Mouse (Mus musculus) forebrain, embryonic 15.5 days (tissue): ENCODE results near the gene Trak1. TPM values are rescaled to one million over a fixed set of nuclear protein-coding genes. Genes with fewer than 3 reads are reported as not detected.

ENCODE experiments used
- ATAC-seq: fragments of 200-750 bp; cut with Nextera tagmentation; replicated peaks from 2 replicates; pipeline ENCODE4 v1.8.0; 2017; ENCODE audit warnings: mild to moderate bottlenecking, moderate TSS enrichment, moderate library complexity
- H3K27ac ChIP-seq: fragments of 300-500 bp; sonication (generic); replicated peaks from 2 replicates; pipeline ENCODE4 v1.5.1; 2015; ENCODE audit warnings: mild to moderate bottlenecking, inconsistent platforms
- H3K27me3 ChIP-seq: fragments of 300-500 bp; sonication (generic); 2 replicates; pipeline ENCODE4 v1.6.1; 2015; ENCODE audit warnings: inconsistent platforms
- H3K36me3 ChIP-seq: fragments of 300-500 bp; sonication (generic); 2 replicates; pipeline ENCODE4 v1.6.1; 2015; ENCODE audit warnings: mild to moderate bottlenecking, inconsistent platforms
- H3K4me1 ChIP-seq: fragments of 300-500 bp; sonication (generic); 2 replicates; pipeline ENCODE4 v1.6.1; 2015; ENCODE audit warnings: inconsistent platforms
- H3K4me2 ChIP-seq: fragments of 300-500 bp; sonication (generic); replicated peaks from 2 replicates; pipeline ENCODE4 v1.6.1; 2015; ENCODE audit warnings: mild to moderate bottlenecking, inconsistent platforms
- H3K4me3 ChIP-seq: fragments of 300-500 bp; sonication (generic); 2 replicates; pipeline ENCODE4 v1.5.1; 2015; ENCODE audit warnings: mild to moderate bottlenecking, inconsistent platforms
- H3K9ac ChIP-seq: fragments of 300-500 bp; sonication (generic); replicated peaks from 2 replicates; pipeline ENCODE4 v1.6.1; 2015; ENCODE audit warnings: mild to moderate bottlenecking, inconsistent platforms
- H3K9me3 ChIP-seq: fragments of 300-500 bp; sonication (generic); 2 replicates; pipeline ENCODE4 v1.6.1; 2016; ENCODE audit warnings: inconsistent platforms
- WGBS: fragments of 180-500 bp; shearing (Covaris S2); methylation state at CpG from one replicate; pipeline ENCODE4 v1.1.7; 2015; ENCODE audit warnings: mixed read lengths; 5-methylcytosine and 5-hydroxymethylcytosine counted together
- polyA plus RNA-seq: library from polyadenylated mRNA; unstranded; fragments of >200 nt; fragmentation: Nextera tagmentation; extraction: Ambion mirVana; gene quantifications from 2 replicates; pipeline ENCODE4 v1.2.1, GENCODE M21; 2015

Gene Trak1
- polyA plus RNA-seq, 1 experiment from 2014 or later = 75.8 TPM

GRCm38 (mm10) chr9:121398100-121398760, 100.9 kb downstream of the Trak1 start:
- H3K4me3 ChIP-seq = peak overlapping the region; percentile 10; the same call in 1 of the 2 replicates

GRCm38 (mm10) chr9:121398761-121399160, 101.5 kb downstream of the Trak1 start:
- peak overlapping the region; percentile 10; the same call in 1 of the 2 replicates for H3K4me3 ChIP-seq
- H3K9me3 ChIP-seq = no peaks in the 10 kb centered on the region
- H3K4me2 ChIP-seq = peak overlapping the region; percentile 43
- 27% methylated on average over 7 of the region's 7 CpGs for WGBS
- peak overlapping the region; percentile 99 for H3K27ac ChIP-seq
- ATAC-seq = peak; percentile 78
- no peaks in the 10 kb centered on the region for H3K36me3 ChIP-seq
- no peaks in the 10 kb centered on the region for H3K27me3 ChIP-seq
- peak overlapping the region; percentile 31; the same call in 1 of the 2 replicates for H3K9ac ChIP-seq
- H3K4me1 ChIP-seq = peaks cover 64% of the 10 kb centered on the region

More at GRCm38 (mm10) chr9:121398100-121398760, 100.9 kb downstream of the Trak1 start:
- Histone ChIP-seq H3K9ac (peak overlapping the region; percentile 31; the same call in 1 of the 2 replicates), H3K9me3 (no peaks in the 10 kb centered on the region), H3K4me1 (peaks cover 64% of the 10 kb centered on the region), H3K27me3 (no peaks in the 10 kb centered on the region), H3K36me3 (no peaks in the 10 kb centered on the region), H3K27ac (peak overlapping the region; percentile 99), H3K4me2 (peak overlapping the region; percentile 43)
- peak; percentile 77 for ATAC-seq
- WGBS = 47% methylated on average over 17 of the region's 17 CpGs

- peak overlapping the region; percentile 99 for H3K27ac ChIP-seq
- ATAC-seq = no peak
- WGBS = 65% methylated on average over 8 of the region's 8 CpGs
Observed at GRCm38 (mm10) chr9:121400608-121401007, 103.3 kb downstream of the Trak1 start.

GRCm38 (mm10) chr9:121403157-121403671, 105.9 kb downstream of the Trak1 start:
- Histone ChIP-seq H3K36me3 (no peaks in the 10 kb centered on the region), H3K9ac (peak overlapping the region; percentile 42), H3K9me3 (no peaks in the 10 kb centered on the region), H3K27me3 (no peaks in the 10 kb centered on the region), H3K4me3 (peak overlapping the region; percentile 49), H3K4me1 (peaks cover 69% of the 10 kb centered on the region), H3K4me2 (peak overlapping the region; percentile 56), H3K27ac (peak overlapping the region; percentile 93)
- ATAC-seq = peak; percentile 87
- WGBS = 14% methylated on average over 16 of the region's 16 CpGs

More at GRCm38 (mm10) chr9:121400608-121401007, 103.3 kb downstream of the Trak1 start:
- Histone ChIP-seq H3K4me2 (no peak overlapping the region), H3K36me3 (no peaks in the 10 kb centered on the region), H3K27me3 (no peaks in the 10 kb centered on the region), H3K4me1 (peaks cover 81% of the 10 kb centered on the region), H3K9me3 (no peaks in the 10 kb centered on the region), H3K9ac (no peak overlapping the region), H3K4me3 (no peak overlapping the region)

- 37% methylated on average over 11 of the region's 11 CpGs for WGBS
- peak; percentile 31 for ATAC-seq
- H3K4me1 ChIP-seq = peaks cover 64% of the 10 kb centered on the region
Observed at GRCm38 (mm10) chr9:121403699-121404098, 106.4 kb downstream of the Trak1 start.

GRCm38 (mm10) chr9:121405088-121405681, 107.9 kb downstream of the Trak1 start:
- ATAC-seq = no peak
- no peak overlapping the region for H3K27ac ChIP-seq
- H3K4me2 ChIP-seq = peak overlapping the region; percentile 56
- H3K36me3 ChIP-seq = no peaks in the 10 kb centered on the region
- H3K4me1 ChIP-seq = peaks cover 49% of the 10 kb centered on the region
- H3K9me3 ChIP-seq = no peaks in the 10 kb centered on the region
- 96% methylated on average over 8 of the region's 8 CpGs for WGBS
- H3K4me3 ChIP-seq = peak overlapping the region; percentile 49
- H3K27me3 ChIP-seq = no peaks in the 10 kb centered on the region
- H3K9ac ChIP-seq = no peak overlapping the region

More at GRCm38 (mm10) chr9:121403699-121404098, 106.4 kb downstream of the Trak1 start:
- Histone ChIP-seq H3K9me3 (no peaks in the 10 kb centered on the region), H3K27me3 (no peaks in the 10 kb centered on the region), H3K9ac (peak overlapping the region; percentile 42), H3K4me2 (peak overlapping the region; percentile 56), H3K4me3 (peak overlapping the region; percentile 49), H3K27ac (peak overlapping the region; percentile 93), H3K36me3 (no peaks in the 10 kb centered on the region)

- no peaks in the 10 kb centered on the region for H3K36me3 ChIP-seq
- H3K4me2 ChIP-seq = 0 out of 2 replicates have a peak overlapping the region, but pooled peaks have one; percentile 2
- H3K27ac ChIP-seq = no peak overlapping the region
- no peaks in the 10 kb centered on the region for H3K9me3 ChIP-seq
- peaks cover 43% of the 10 kb centered on the region for H3K4me1 ChIP-seq
- H3K4me3 ChIP-seq = no peak overlapping the region
- no peak overlapping the region for H3K9ac ChIP-seq
- no peaks in the 10 kb centered on the region for H3K27me3 ChIP-seq
- ATAC-seq = no peak
- WGBS = 97% methylated on average over 4 of the region's 4 CpGs
Observed at GRCm38 (mm10) chr9:121405792-121406191, 108.5 kb downstream of the Trak1 start.

- H3K4me3 ChIP-seq = no peak overlapping the region
- H3K27me3 ChIP-seq = no peaks in the 10 kb centered on the region
- H3K9ac ChIP-seq = no peak overlapping the region
- H3K36me3 ChIP-seq = peaks cover 8% of the 10 kb centered on the region
- H3K4me1 ChIP-seq = no peaks in the 10 kb centered on the region
- H3K4me2 ChIP-seq = no peak overlapping the region
- WGBS = 85% methylated on average over 12 of the region's 12 CpGs
- H3K9me3 ChIP-seq = no peaks in the 10 kb centered on the region
- ATAC-seq = no peak
- H3K27ac ChIP-seq = no peak overlapping the region
Observed at GRCm38 (mm10) chr9:121414237-121414636, 116.9 kb downstream of the Trak1 start.

GRCm38 (mm10) chr9:121415626-121416241, 118.4 kb downstream of the Trak1 start:
- Histone ChIP-seq H3K4me3 (no peak overlapping the region), H3K4me2 (no peak overlapping the region), H3K36me3 (peaks cover 8% of the 10 kb centered on the region), H3K9ac (no peak overlapping the region), H3K27ac (no peak overlapping the region), H3K4me1 (no peaks in the 10 kb centered on the region), H3K9me3 (no peaks in the 10 kb centered on the region), H3K27me3 (no peaks in the 10 kb centered on the region)
- WGBS = 83% methylated on average over 19 of the region's 19 CpGs
- no peak for ATAC-seq

GRCm38 (mm10) chr9:121416460-121416859, 119.2 kb downstream of the Trak1 start:
- no peaks in the 10 kb centered on the region for H3K4me1 ChIP-seq
- H3K27me3 ChIP-seq = no peaks in the 10 kb centered on the region
- no peak for ATAC-seq
- H3K9ac ChIP-seq = no peak overlapping the region
- H3K36me3 ChIP-seq = peaks cover 8% of the 10 kb centered on the region
- no peak overlapping the region for H3K4me2 ChIP-seq
- no peak overlapping the region for H3K27ac ChIP-seq
- no peaks in the 10 kb centered on the region for H3K9me3 ChIP-seq
- 91% methylated on average over 5 of the region's 5 CpGs for WGBS
- no peak overlapping the region for H3K4me3 ChIP-seq

GRCm38 (mm10) chr9:121416872-121417637, 119.8 kb downstream of the Trak1 start:
- H3K4me3 ChIP-seq = no peak overlapping the region
- no peak overlapping the region for H3K9ac ChIP-seq
- no peaks in the 10 kb centered on the region for H3K9me3 ChIP-seq
- no peaks in the 10 kb centered on the region for H3K27me3 ChIP-seq
- no peak overlapping the region for H3K4me2 ChIP-seq
- peaks cover 8% of the 10 kb centered on the region for H3K36me3 ChIP-seq
- no peak for ATAC-seq
- H3K4me1 ChIP-seq = no peaks in the 10 kb centered on the region
- H3K27ac ChIP-seq = no peak overlapping the region
- WGBS = 94% methylated on average over 7 of the region's 7 CpGs
